Mouse (Mus musculus) lung, postnatal 0 days (tissue): Measurements from ENCODE around the gene Zc3h7a.

Experiments
- CTCF ChIP-seq: IDR thresholded peaks from 2 replicates; pipeline ENCODE4 v1.5.1; 2016; ENCODE audit warnings: antibody characterized with exemption, mild to moderate bottlenecking
- EP300 ChIP-seq: IDR thresholded peaks from 2 replicates; pipeline ENCODE4 v1.6.1; 2016; ENCODE audit warnings: antibody characterized with exemption, mild to moderate bottlenecking, control low read depth

DNA sequence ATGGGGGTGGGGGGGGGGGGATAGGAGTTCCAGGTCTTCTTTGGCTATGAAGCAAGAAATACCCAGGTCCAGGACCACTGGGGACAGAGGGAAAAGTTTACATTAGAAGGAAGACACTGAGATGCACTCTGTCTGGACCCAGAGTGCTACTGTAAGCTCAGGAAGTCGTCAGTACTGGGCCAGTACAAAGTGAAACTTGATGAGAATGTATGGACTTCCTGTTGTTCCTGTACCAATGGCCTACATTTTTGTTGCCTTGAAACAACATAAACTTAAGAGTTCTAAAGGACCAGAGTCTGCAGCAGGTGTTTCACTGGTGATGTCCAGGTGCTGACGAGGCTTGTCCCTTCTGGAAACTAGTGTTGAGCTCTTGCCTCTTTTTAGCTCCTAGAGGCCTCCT is 1.2 kb upstream of the Zc3h7a start:
- TF ChIP-seq CTCF (no peak), EP300 (no peak)
